Mouse (Mus musculus) layer of hippocampus, adult 18-20 months (tissue): Measurements from ENCODE around the gene Snx29. TPM values are rescaled to one million over a fixed set of nuclear protein-coding genes. Genes with fewer than 3 reads are reported as not detected.

ENCODE experiments used
- DNase-seq, 2 experiments: peaks; one replicate each; pipeline ENCODE4 v3.0.0; 2022; ENCODE audit warnings: low spot score in 2 of 2
- total RNA-seq, 2 experiments: library from RNA; stranded (reverse); gene quantifications; 2 replicates each; pipeline ENCODE4 v1.2.3; 2021

Snx29 gene
- total RNA-seq, 2 experiments from 2014 or later = 20.5 to 24.6 TPM

DNA sequence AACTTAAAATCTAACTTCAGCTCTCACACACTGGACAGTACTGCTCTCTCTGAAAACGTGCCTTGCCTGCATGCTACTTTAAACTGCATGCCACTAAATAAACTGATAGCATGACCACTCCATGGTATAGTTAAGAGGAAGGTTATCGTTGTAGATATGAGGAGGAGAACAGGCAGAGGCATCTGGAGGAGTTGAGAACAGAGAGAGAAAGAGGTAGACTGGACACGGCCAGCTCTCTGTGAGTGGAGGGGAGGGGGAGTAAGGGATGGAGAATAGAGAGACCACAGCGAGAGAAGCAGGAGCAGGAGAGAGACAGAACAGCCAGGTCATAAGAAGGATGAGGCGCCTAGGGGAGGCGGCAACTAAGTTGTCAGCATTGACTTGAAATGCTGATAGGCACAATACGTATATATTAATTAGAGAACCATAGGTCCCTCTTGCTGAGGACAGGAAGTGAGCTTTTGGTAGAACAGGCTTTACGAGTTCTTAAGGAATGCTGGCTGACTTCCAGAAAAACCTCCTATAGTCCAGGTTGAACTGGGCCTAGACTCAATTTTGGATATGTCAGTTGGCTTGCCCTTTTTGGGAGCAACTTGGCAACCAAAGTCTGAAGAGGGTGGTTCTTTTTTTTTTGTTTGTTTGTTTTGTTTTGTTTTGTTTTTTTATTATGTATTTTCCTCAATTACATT is 85.4 kb downstream of the Snx29 start:
- DNase-seq = no peak

DNA sequence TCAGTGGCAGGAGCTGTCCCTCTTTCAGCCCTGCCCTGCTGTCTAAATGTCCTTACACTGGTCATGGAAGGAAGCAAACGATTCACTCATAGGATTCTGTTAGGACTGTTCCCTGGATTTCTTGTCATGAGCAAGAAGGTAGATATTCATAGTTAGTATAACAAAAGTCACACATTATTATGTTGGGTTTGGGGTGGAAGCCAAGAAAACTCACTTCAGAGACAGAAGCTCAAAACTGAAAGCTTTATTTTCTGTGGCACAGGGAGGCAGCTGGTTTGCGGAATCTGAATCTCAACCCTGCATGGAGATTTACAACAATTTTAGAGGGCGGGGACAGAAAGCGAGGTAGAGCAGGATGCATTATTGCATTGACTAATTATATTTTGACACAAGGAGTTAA is 86.0 kb downstream of the Snx29 start:
- DNase-seq = peak in 1 of 2 experiments; percentile 33

- no peak for DNase-seq
These were observed 91.9 kb downstream of the Snx29 start for GRCm38 (mm10) chr16:11414631-11415030.

- DNase-seq = peak; percentile 30 to 75
These were observed 95.5 kb downstream of the Snx29 start for GRCm38 (mm10) chr16:11418183-11418588.

DNA sequence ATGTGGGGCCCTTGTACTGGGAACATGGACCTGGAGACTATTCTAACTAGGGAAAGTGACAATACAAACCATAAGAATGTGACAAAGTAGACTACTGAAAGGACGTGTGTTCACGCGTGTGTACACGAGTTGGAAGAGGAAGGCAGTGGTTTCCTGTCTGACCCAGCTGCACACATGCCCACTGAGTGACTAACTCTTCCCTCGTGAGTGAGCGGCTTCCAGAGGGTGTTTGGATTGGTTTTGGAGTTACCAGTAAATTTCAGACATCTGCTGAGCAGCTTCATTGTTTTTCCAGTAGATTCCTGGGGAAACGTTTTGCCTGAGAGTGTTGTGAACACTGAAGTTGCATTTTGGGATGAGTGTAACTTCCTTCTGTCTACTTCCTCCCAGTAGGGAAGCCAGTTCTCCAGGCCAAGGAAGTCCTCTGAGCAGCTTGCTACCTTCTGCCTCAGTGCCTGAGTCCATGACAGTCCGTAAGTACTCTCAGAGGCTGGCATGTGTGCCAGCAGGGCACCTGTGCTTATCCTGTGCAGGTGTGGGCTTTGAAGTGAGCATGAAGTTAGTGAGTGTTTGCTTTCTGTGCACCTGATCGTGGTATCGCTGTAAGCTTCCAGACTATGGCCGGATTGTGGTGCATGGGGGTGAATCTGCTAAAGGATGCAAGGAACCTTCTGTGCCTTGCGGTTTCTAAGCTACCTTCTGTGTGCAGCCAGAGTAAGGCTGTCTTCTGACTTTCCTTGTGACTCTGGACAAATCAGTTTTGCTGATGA is 97.8 kb downstream of the Snx29 start:
- DNase-seq = no peak

DNA sequence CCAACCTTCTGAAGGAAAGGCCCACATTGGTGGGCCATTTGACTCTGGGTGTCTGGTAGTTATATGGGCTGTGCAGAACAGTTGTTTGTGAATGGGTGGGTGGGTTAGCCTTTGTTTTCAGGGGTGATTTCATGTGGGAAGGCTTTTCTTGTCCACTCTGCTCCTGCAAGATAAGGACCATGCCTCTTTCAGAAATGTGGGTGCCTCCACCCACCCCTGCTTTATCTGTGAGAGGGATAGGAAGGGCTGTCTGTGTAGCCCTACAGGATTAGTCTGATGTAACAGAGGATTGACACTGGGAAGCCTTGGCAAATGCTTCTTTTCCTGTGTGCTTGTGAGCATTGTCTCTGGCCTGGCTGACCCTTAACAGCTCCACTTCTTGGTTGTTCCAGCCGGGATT is 99.5 kb downstream of the Snx29 start:
- no peak for DNase-seq

DNA sequence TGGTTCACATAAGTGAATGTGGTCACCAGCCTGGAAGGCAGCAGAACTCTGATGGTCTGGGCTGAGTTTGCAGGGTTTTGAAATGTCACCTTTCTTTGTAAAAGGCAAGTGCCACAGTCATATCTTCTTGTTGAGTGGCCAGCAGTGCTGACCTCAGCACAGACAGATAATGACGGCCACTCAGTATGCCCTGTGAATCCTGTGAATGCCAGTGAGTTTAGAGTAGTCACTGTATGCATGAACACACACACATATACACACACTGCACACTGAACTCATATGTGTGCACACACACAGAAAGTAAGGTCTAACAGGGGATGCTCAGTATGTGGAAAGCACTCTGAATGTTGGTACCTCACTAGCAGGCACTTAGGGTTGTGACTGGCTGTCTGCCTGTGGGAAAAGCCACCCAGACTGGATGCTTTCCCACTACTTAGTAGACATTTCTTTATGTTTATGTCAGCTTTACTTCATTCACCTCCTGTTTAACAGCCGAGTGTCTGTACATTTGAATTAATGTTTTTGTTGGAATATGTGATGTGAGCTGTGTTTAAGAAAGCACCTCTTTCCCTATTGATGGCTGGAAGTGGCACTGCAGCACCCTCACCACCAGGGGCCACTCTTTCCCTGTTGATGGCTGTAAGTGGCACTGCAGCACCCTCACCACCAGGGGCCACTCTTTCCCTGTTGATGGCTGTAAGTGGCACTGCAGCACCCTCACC is 100.3 kb downstream of the Snx29 start:
- DNase-seq = no peak

- DNase-seq = peak in 1 of 2 experiments; percentile 51
These were observed 101.0 kb downstream of the Snx29 start for GRCm38 (mm10) chr16:11423611-11424297.

DNA sequence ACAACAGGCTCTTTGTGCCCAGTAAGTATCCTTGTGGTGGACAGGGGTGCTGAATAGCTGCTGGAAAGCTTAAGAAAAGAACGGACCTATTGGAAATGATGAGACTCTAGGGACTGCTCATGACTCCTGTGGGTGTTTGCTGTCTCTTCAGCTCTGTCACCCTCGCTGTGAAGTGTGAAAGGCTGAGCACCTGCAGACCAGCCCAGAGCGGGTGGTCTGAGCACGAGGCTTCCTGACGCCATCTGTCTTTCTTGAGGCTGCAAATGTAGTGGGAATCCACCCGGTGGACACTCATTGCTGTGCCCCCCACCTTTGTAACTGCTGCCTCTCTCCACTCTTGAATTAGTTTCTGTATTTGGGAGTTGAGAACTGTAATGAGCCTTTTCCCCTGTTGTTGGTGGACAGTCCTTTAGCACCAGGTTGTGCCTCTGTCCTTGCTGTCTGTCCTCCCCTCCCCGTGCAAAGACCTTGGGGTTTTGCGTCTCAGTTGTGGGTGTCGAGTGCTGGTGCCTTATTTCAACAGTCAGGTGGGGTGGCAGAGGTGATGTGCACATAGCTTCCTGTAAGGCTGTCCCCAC is 101.9 kb downstream of the Snx29 start:
- no peak for DNase-seq

- no peak for DNase-seq
These were observed 102.6 kb downstream of the Snx29 start for GRCm38 (mm10) chr16:11425279-11425678.

GRCm38 (mm10) chr16:11426810-11427537 is 104.3 kb downstream of the Snx29 start:
- DNase-seq = no peak

DNA sequence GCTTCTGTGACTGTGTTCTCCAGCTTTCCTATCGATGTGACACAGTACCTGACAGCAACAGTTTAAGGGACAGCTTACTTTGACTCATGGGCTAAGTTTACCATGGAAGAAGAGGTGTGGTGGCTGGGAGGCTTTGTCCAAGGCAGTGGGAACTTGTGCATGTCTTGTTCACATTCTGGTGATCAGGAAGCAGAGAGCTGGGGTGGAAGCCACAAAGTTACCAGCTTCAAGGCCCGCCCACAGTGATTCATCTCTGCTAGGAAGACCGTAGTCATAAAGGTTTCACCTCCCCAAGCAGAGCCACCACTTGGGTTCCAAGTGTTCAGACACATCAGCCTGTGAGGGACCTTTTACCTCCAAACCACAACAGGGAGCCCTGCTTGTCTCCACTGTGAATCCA is 107.1 kb downstream of the Snx29 start:
- no peak for DNase-seq

DNA sequence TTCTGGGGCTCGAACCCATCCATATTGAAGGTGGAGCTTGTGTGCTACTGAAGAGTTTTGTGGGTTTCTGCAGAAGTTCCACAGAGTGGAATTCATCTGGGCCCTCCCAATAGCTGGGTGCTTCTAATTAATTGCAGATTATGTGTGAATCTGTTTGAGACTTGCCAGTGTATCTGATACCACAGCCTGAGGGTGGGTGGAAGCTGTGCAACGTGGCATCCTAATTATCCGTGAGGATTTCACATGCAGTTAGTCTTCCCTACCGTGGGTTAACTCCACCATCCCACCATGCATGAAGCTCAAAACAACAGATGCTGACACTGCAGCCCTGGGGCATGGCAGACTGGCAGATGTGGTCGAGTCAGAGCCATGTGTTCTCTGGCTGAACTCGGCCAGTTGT is 107.8 kb downstream of the Snx29 start:
- peak; percentile 25 to 71 for DNase-seq

DNA sequence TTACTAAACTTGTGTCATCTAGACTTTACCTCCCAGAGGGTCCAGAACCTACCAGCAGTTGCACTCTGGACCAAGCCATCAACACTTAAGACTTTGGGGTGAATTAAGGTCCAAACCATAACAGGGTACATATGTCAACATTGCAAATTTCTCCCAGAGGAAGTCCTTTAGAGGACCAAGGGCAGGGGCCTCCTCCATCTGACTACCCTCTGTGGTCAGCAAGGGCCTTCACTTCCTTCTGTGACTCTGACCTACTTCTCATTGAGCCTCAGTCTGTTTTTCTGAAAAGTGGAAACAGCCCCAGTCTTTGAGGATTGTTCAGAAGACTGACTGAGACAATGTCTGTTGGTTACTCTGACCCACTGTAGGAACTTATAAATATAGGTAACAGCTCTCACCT is 111.1 kb downstream of the Snx29 start:
- no peak for DNase-seq

GRCm38 (mm10) chr16:11437641-11438040 is 114.9 kb downstream of the Snx29 start:
- DNase-seq = no peak

- no peak for DNase-seq
These were observed 116.7 kb downstream of the Snx29 start for GRCm38 (mm10) chr16:11439417-11439816.

GRCm38 (mm10) chr16:11441616-11442015 is 118.9 kb downstream of the Snx29 start:
- DNase-seq = no peak

DNA sequence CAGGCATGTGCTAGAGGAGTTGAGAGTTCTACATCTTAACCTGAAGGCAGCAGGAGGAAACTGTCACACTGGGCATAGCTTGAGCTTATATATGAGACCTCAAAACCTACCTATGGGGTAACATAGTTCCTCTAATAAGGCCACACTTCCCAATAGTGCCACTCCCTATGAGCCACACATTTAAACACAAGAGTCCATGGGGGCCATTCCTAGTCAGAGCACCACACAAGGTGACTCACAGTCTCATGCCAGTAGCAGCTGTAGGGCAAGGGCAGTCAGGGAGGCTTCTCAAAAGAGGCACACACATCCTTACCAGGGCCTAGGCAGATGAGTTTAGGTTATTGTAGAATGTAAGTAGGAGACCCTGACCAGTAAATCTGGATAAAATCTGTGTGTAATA is 119.8 kb downstream of the Snx29 start:
- no peak for DNase-seq

GRCm38 (mm10) chr16:11444626-11445025 is 121.9 kb downstream of the Snx29 start:
- DNase-seq = no peak

DNA sequence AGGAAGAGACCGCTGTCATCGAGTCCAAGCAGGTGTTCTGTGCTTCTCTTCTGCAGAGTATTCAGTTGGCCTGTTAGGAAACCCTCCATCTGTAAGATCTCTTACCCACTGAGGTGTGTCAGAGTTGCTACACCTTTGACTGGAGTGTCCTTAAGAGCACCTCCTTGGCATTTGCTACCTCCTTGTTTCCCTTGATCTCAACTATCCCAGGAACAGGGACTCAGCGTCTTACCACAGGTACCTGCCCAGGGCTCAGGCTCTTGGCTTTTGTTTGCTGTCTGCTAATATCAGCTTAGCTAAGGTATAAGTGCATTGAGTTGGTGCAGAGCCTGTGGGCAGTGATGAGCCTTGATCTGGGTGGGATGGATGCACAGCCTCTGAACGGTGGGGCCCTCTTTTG is 124.3 kb downstream of the Snx29 start:
- DNase-seq = no peak
